Mouse (Mus musculus) embryonic facial prominence, embryonic 11.5 days (tissue): ENCODE measurements around the gene Lrch3. TPM values are rescaled to one million over a fixed set of nuclear protein-coding genes. Genes with fewer than 3 reads are reported as not detected.
A peak's percentile ranks its signal among the peaks of the same experiment; 100 is the strongest.
"Not testable (repeated sequence)": the region's sequence is repeated elsewhere in the genome, so short reads cannot be mapped to it uniquely, and the experiment has no call there.

Source experiments
- ATAC-seq: fragments of 200-750 bp; cut with Nextera tagmentation; replicated peaks from 2 replicates; pipeline ENCODE4 v1.8.0; 2017; ENCODE audit warnings: low read depth; ENCODE audit not compliant: insufficient number of reproducible peaks, low FRiP score, low TSS enrichment
- DNase-seq: peaks from one replicate; pipeline ENCODE4 v3.0.0-alpha.2; 2015; ENCODE audit warnings: low spot score
- H3K27ac ChIP-seq: fragments of 300-500 bp; sonication (generic); replicated peaks from 2 replicates; pipeline ENCODE4 v1.5.1; 2014; ENCODE audit warnings: mild to moderate bottlenecking, low read depth, low read length, control low read depth
- H3K27me3 ChIP-seq: fragments of 300-500 bp; sonication (generic); 2 replicates; pipeline ENCODE4 v1.6.1; 2014; ENCODE audit warnings: mild to moderate bottlenecking, low read length, moderate library complexity, mixed read lengths; ENCODE audit not compliant: control insufficient read depth, insufficient read depth
- H3K36me3 ChIP-seq: fragments of 300-500 bp; sonication (generic); replicated peaks from 2 replicates; pipeline ENCODE4 v1.6.1; 2014; ENCODE audit warnings: low read depth, mild to moderate bottlenecking, low read length, moderate library complexity, mixed read lengths; ENCODE audit not compliant: control insufficient read depth, insufficient read depth
- H3K4me1 ChIP-seq: fragments of 300-500 bp; sonication (generic); 2 replicates; pipeline ENCODE4 v1.6.1; 2014; ENCODE audit warnings: low read length, mixed read lengths; ENCODE audit not compliant: control insufficient read depth, insufficient read depth
- H3K4me2 ChIP-seq: fragments of 300-500 bp; sonication (generic); 2 replicates; pipeline ENCODE4 v1.6.1; 2014; ENCODE audit warnings: low read depth, mild to moderate bottlenecking, control low read depth, low read length, moderate library complexity
- H3K4me3 ChIP-seq: fragments of 300-500 bp; sonication (generic); 2 replicates; pipeline ENCODE4 v1.5.1; 2014; ENCODE audit warnings: low read depth, low read length, control low read depth
- H3K9ac ChIP-seq: fragments of 300-500 bp; sonication (generic); replicated peaks from 2 replicates; pipeline ENCODE4 v1.6.1; 2014; ENCODE audit warnings: mild to moderate bottlenecking, control low read depth, low read length
- H3K9me3 ChIP-seq: fragments of 300-500 bp; sonication (generic); replicated peaks from 2 replicates; pipeline ENCODE4 v1.6.1; 2016; ENCODE audit warnings: mild to moderate bottlenecking, low read length, inconsistent platforms, mixed read lengths; ENCODE audit not compliant: control insufficient read depth
- WGBS: fragments of 180-500 bp; shearing (Covaris S2); extraction: QIAGEN DNeasy Blood & Tissue Kit; methylation state at CpG from one replicate; pipeline ENCODE4 v1.1.7; 2014; 5-methylcytosine and 5-hydroxymethylcytosine counted together
- polyA plus RNA-seq: library from polyadenylated mRNA; unstranded; fragments of >200 nt; fragmentation: Nextera tagmentation; extraction: Ambion mirVana; gene quantifications from 2 replicates; pipeline ENCODE4 v1.2.1, GENCODE M21; 2014

Lrch3 gene
- polyA plus RNA-seq, 1 experiment from 2014 or later, result 32.2 TPM

DNA sequence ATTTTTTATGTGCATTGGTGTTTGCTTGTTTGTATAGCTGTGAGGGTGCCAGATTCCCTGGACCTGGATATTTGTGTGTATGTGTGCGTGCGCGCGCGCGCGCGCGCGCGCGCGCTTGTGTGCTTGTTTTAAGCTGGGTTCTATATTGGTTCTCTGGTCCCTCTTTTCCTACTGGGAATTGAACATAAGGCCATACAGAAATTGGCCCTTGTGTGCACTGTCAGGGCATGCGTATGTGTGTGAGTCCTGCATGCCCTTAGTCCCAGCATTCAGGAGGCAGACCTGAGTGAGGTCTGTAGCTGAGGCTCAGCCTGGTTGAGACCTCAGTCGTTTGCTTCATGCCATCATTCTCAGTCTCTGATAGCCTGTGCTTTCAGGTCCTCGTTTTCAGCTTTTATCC lies 144.1 kb downstream of the Lrch3 start:
- WGBS, result 90% methylated on average over 16 of the region's 16 CpGs
- no peak for ATAC-seq
- no peak for DNase-seq

DNA sequence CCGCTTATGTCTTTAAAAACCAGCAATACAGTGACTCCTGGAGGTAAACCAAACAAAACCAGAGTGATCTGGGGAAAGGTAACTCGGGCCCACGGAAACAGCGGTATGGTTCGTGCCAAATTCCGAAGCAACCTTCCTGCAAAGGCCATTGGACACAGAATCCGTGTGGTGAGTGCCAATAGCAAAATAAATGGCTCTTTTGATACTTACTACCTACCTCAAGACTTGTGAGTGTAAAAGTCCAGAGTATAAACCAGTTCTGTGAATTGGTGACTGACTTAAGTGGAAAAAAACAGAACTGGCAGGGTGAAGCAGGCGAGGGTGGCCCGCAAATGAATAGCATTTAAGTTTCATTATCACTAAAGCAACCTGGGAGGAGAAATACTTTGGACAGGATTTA lies 144.8 kb downstream of the Lrch3 start:
- H3K36me3 ChIP-seq, result peaks cover 12% of the 10 kb centered on the region
- 91% methylated on average over 9 of the region's 9 CpGs for WGBS
- not testable (repeated sequence) for H3K27ac ChIP-seq, H3K4me3 ChIP-seq, H3K9ac ChIP-seq, H3K4me2 ChIP-seq, DNase-seq, H3K27me3 ChIP-seq, H3K4me1 ChIP-seq, H3K9me3 ChIP-seq, ATAC-seq

More for the DNA sequence above, 144.1 kb downstream of the Lrch3 start:
- Histone ChIP-seq H3K4me3 (peak overlapping the region; percentile 94), H3K9ac (peak overlapping the region; percentile 22; the same call in 1 of the 2 replicates), H3K4me1 (no peaks in the 10 kb centered on the region; the same call in 1 of the 2 replicates), H3K4me2 (peak overlapping the region; percentile 34), H3K27me3 (no peaks in the 10 kb centered on the region), H3K27ac (no peak overlapping the region), H3K36me3 (peaks cover 12% of the 10 kb centered on the region), H3K9me3 (no peaks in the 10 kb centered on the region)

DNA sequence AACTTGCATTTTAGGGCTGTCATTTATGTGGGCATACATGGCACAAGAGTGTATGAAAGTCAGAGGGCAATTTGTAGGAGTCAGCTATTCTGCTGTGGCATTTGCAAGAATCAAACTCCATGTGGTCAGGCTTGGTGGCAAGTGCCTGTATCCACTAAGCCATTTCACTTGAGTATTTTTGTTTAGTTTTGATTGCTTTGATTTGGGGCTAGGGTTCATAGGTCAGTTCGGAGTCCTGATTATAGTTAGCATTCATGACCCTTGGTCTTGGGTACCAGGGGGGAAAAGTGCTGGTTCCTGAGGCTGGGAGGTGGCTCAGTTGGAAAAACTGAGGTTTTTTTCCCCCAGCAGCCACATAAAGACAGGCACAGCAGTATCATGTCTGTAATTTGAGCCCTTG lies 145.6 kb downstream of the Lrch3 start:
- Histone ChIP-seq H3K9me3 (no peaks in the 10 kb centered on the region), H3K36me3 (peaks cover 12% of the 10 kb centered on the region), H3K4me1 (peaks cover 3% of the 10 kb centered on the region), H3K27ac (no peak overlapping the region), H3K4me3 (no peak overlapping the region), H3K9ac (no peak overlapping the region), H3K4me2 (no peak overlapping the region), H3K27me3 (no peaks in the 10 kb centered on the region)
- no peak for DNase-seq
- no peak for ATAC-seq
- WGBS, result 86% methylated on average over 1 of the region's 1 CpGs

DNA sequence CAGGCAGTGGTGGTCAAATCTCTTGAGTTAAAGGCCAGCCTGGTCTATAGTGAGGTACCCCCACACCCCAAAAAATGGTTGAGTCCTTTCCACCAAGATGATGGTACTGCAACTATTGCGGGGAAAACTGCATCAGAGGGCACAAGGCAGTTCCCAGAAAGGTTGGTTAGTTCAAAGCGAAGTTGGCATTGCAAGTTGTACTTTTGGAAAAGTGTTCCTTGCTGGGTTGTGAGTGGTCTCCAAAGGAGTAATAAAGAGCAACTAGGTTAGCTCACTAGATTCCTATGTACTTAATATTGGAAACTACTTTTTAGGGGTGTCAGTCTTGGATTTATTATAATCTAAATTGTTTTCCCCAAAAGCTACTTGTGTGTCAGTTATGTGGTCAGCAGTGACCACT lies 147.0 kb downstream of the Lrch3 start:
- DNase-seq (no peak), ATAC-seq (no peak)
- Histone ChIP-seq H3K4me3 (no peak overlapping the region), H3K4me2 (no peak overlapping the region), H3K4me1 (peaks cover 3% of the 10 kb centered on the region), H3K9me3 (no peaks in the 10 kb centered on the region), H3K27ac (no peak overlapping the region), H3K9ac (no peak overlapping the region), H3K36me3 (peaks cover 12% of the 10 kb centered on the region), H3K27me3 (no peaks in the 10 kb centered on the region)
- 77% methylated on average over 2 of the region's 2 CpGs for WGBS

DNA sequence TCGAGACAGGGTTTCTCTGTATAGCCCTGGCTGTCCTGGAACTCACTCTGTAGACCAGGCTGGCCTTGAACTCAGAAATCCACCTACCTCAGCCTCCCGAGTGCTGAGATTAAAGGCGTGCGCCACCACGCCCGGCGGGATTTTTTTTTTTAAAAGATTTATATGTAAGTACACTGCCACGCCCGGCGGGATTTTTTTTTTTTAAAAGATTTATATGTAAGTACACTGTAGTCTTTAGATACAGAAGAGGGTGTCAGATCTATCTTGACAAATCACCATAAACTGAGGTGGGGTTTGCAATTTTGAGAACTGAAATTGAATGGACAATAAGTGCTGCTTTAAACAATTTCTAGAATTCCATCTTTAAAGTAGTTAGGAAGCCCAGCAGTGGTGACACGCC lies 147.5 kb downstream of the Lrch3 start:
- Histone ChIP-seq H3K9me3 (no peaks in the 10 kb centered on the region), H3K4me3 (peak overlapping the region; percentile 66; the same call in 1 of the 2 replicates), H3K9ac (no peak overlapping the region), H3K27me3 (no peaks in the 10 kb centered on the region), H3K4me1 (peaks cover 3% of the 10 kb centered on the region), H3K36me3 (peaks cover 12% of the 10 kb centered on the region), H3K27ac (no peak overlapping the region), H3K4me2 (no peak overlapping the region; the same call in 1 of the 2 replicates)
- ATAC-seq (no peak), DNase-seq (no peak)
- WGBS, result 56% methylated on average over 11 of the region's 11 CpGs

DNA sequence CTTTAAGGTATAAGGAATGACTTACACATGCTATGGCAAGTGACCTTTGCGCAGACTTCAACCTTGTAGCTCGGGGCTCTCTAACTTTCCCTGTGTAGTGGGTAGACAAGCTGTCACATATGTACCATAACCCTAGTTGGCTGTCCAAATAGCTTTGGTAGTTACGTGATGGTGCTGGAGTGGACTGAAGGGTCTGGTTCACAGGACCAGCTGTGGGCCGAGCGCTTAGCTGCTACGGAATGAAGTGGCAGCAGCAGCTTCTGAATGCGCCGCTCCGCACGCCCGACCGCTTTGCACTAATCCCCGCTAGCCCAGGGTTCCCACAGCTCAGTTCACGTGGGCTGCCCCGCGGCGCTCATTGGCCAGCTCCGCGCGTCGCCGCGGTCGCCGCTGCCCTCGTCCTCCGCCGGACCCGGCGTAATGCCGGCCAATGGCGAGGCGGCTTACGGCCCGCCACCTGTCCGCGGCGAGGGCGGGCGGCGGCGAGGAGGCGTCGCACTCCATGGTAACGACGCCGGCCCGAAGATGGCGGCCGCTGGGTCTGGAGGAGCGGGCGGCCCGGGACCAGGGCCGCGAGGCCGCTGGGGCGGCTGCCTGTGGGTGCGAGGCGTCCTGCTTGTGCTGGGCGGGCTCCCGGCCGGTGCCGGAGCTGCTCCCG lies 148.3 kb downstream of the Lrch3 start, which contains the start of gene Lmln:
TSS of gene Lmln (plus strand) at position 498 of the 658 bp plus-strand sequence.
- H3K4me1 ChIP-seq, result peaks cover 3% of the 10 kb centered on the region
- H3K9me3 ChIP-seq, result no peaks in the 10 kb centered on the region
- peak within 1 kb of the TSS; percentile 66 for H3K4me3 ChIP-seq
- ATAC-seq (peak; percentile 98), DNase-seq (peak; percentile 96)
- H3K9ac ChIP-seq, result peak within 1 kb of the TSS; percentile 72
- H3K4me2 ChIP-seq, result peak within 1 kb of the TSS; percentile 87
- peaks cover 12% of the 10 kb centered on the region for H3K36me3 ChIP-seq
- H3K27ac ChIP-seq, result peak within 1 kb of the TSS; percentile 43; the same call in 1 of the 2 replicates
- under 1% methylated on average over 50 of the region's 64 CpGs for WGBS
- no peaks in the 10 kb centered on the region for H3K27me3 ChIP-seq

DNA sequence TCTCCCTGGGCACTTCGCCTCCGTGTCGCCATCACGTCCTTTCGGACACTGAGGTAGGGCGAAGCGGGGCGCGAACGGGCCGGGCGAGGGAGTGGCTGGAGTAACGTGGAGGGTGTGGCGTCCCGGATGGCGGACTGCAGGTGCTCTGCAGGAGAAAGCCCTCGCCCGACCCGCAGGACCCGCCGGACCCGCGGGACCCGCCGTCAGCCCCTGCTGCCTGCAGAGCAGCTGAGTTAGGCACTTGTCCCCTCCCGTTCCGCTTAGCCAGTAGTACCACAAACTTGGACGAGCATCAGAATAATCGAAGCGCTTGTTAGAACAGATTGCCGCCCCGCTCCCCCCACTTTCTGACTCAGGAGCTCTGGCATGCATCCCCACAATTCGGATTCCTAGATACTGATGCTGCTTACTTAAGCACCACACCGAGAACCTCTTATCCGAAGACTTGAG lies 148.8 kb downstream of the Lrch3 start:
- Histone ChIP-seq H3K9me3 (no peaks in the 10 kb centered on the region), H3K4me2 (peak overlapping the region; percentile 87), H3K4me1 (peaks cover 3% of the 10 kb centered on the region), H3K36me3 (peaks cover 12% of the 10 kb centered on the region), H3K4me3 (peak overlapping the region; percentile 66), H3K27ac (0 out of 2 replicates have a peak overlapping the region, but pooled peaks have one; percentile 43), H3K9ac (peak overlapping the region; percentile 72), H3K27me3 (no peaks in the 10 kb centered on the region)
- 1% methylated on average over 35 of the region's 35 CpGs for WGBS
- no peak for DNase-seq
- ATAC-seq, result peak; percentile 73

DNA sequence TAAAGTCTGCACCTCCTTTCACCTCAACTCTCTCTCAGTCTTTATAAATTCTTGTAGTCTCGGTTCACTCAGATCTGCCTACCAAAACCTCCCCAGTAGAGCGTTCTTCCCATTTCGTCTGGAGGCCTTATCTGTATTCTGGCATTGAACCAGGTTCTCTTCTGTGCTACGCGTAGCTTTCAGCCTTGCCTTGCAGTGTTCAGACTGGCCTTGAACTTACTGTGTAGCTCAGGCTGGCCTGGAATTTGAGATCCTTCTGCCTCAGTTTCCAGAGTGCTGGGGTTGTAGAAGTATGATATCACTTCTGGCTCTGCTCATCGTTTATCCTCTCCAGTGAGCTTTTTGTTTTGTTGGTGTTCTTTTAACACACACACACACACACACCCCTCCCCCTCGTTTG lies 149.4 kb downstream of the Lrch3 start:
- ATAC-seq (no peak), DNase-seq (no peak)
- WGBS, result 35% methylated on average over 7 of the region's 7 CpGs
- Histone ChIP-seq H3K9me3 (no peaks in the 10 kb centered on the region), H3K27ac (no peak overlapping the region), H3K4me3 (peak overlapping the region; percentile 66), H3K4me1 (peaks cover 3% of the 10 kb centered on the region; the same call in 1 of the 2 replicates), H3K27me3 (no peaks in the 10 kb centered on the region), H3K4me2 (peak overlapping the region; percentile 87), H3K36me3 (peaks cover 10% of the 10 kb centered on the region), H3K9ac (peak overlapping the region; percentile 72)
